Mouse (Mus musculus): ENCODE measurements at regions not wholly inside any gene's neighbourhood (a gene's known extent, or its start where the extent isn't known, plus 50 kb on each side); places are given as distances from the start of the nearest gene placed in this dataset.

- no peak for DNase-seq (ENCODE audit: low spot score)
These were observed 343.5 kb upstream of the Cdh20 start for GRCm38 (mm10) chr1:104424796-104425195.

GRCm38 (mm10) chr1:104425307-104425706 lies 343.0 kb upstream of the Cdh20 start:
- peak; percentile 17 for DNase-seq (ENCODE audit: low spot score)

- no peak for DNase-seq (ENCODE audit: low spot score)
These were observed 318.7 kb upstream of the Cdh20 start for GRCm38 (mm10) chr1:104449678-104450077.

GRCm38 (mm10) chr1:104468571-104468970 lies 299.8 kb upstream of the Cdh20 start:
- DNase-seq (ENCODE audit: low spot score), result no peak

- no peak for DNase-seq (ENCODE audit: low spot score)
These were observed 288.6 kb upstream of the Cdh20 start for GRCm38 (mm10) chr1:104479757-104480156.

Data from retina, embryonic 14.5 days (tissue).